Mouse (Mus musculus): ENCODE measurements around the gene Ccr6. TPM values are rescaled to one million over a fixed set of nuclear protein-coding genes. Genes with fewer than 3 reads are reported as not detected.

Gene Ccr6
- total and polyA plus RNA-seq, 2 experiments = 0.20 TPM; not detected in 1

DNA sequence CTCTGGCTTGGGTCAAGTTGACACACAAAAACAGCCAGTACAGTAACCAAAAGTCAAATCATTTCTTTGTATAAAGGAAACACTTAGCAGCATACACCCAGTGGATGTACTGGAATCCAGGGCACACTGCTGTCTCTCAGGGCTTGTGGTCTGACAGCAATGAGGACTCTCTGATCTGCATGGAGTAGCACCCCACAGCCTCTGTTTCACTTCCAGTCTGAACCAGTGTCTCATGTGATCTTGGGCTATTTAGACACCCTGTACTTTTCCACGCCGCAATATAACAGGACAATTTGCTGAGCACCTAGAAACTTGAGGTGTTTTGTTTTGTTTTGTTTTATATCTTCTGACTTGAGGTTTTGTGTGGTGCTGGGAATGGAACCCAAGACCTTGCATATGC is 10.7 kb upstream of the Ccr6 start:
- Histone ChIP-seq H3K27ac (replicated peaks; ENCODE audit: insufficient read depth, low read depth, low read length) (no peak overlapping the region), H3K4me3 (ENCODE audit: insufficient read depth, low read depth, low read length) (no peak overlapping the region)
- 80% methylated on average over 2 of the region's 2 CpGs for WGBS

DNA sequence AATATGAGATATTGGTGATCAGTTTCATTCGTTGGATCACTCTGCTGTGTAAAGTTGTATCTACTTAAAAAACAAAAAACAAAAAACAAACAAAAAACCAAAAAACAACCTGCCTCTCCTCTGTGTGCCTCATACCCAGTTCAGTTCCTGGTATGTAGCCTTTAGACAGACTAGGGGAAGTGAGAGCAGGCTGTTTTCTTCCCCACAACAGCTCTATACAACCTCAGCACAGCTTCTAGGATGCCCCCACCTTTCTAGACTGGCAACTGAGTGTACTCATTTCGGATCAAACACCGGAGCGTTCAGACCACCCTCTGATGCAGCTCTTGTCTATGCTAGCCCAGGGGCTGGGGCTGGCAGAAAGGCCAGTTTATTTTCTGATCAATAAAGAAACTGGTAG is 10.1 kb upstream of the Ccr6 start:
- no peak for TF ChIP-seq CTCF (IDR thresholded peaks at IDR 0.05; ENCODE audit: low read depth, low read length)
- TF ChIP-seq POLR2A (IDR thresholded peaks at IDR 0.05; ENCODE audit: extremely low read depth, insufficient read depth, low read length) = no peak
- no peak overlapping the region for H3K4me3 ChIP-seq (ENCODE audit: insufficient read depth, low read depth, low read length)
- H3K36me3 ChIP-seq (ENCODE audit: control insufficient read depth, insufficient read depth, low read length) = no peaks in the 10 kb centered on the region
- H3K4me1 ChIP-seq (ENCODE audit: control insufficient read depth, insufficient read depth, low read length) = peaks cover 1% of the 10 kb centered on the region; the same call in 1 of the 2 replicates
- H3K27me3 ChIP-seq (ENCODE audit: control insufficient read depth, insufficient read depth, low read length) = no peaks in the 10 kb centered on the region
- H3K9ac ChIP-seq (ENCODE audit: low read depth, low read length) = no peak overlapping the region
- no peak overlapping the region for H3K27ac ChIP-seq (replicated peaks; ENCODE audit: insufficient read depth, low read depth, low read length)
- H3K79me2 ChIP-seq (ENCODE audit: control insufficient read depth, insufficient read depth, low read length) = no peaks in the 10 kb centered on the region
- 76% methylated on average over 4 of the region's 4 CpGs for WGBS
- no peak for DNase-seq (ENCODE audit: extremely low read depth, low read depth, low spot score)

More for the DNA sequence above, 10.7 kb upstream of the Ccr6 start:
- Histone ChIP-seq H3K79me2 (ENCODE audit: control insufficient read depth, insufficient read depth, low read length) (no peaks in the 10 kb centered on the region), H3K27me3 (ENCODE audit: control insufficient read depth, insufficient read depth, low read length) (no peaks in the 10 kb centered on the region), H3K9ac (ENCODE audit: low read depth, low read length) (no peak overlapping the region), H3K4me1 (ENCODE audit: control insufficient read depth, insufficient read depth, low read length) (peaks cover 1% of the 10 kb centered on the region; the same call in 1 of the 2 replicates), H3K36me3 (ENCODE audit: control insufficient read depth, insufficient read depth, low read length) (no peaks in the 10 kb centered on the region)
- no peak for TF ChIP-seq CTCF (IDR thresholded peaks at IDR 0.05; ENCODE audit: low read depth, low read length)
- TF ChIP-seq POLR2A (IDR thresholded peaks at IDR 0.05; ENCODE audit: extremely low read depth, insufficient read depth, low read length) = no peak
- peak; percentile 10 for DNase-seq (ENCODE audit: extremely low read depth, low read depth, low spot score)

DNA sequence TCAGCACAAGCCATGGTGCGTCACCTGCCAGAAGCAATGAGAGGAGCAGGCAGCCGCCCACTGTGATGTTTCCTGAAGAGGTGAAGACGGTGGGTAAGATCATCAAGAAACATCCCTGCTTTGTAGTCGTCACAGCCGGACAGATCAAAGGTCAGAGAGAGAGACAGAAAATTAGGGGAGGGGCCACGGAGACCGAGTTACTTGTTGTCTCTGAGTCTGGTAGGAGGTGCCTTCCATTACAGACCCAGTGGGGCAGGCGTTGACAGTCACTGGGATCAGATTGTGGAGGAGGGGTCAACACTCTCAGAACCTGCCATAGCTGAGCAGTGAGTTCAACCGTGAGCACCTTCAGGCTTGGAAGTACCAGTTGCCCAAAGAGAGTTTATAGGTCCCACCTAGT is 7.2 kb upstream of the Ccr6 start:
- Histone ChIP-seq H3K4me1 (ENCODE audit: control insufficient read depth, insufficient read depth, low read length) (peaks cover 1% of the 10 kb centered on the region; the same call in 1 of the 2 replicates), H3K79me2 (ENCODE audit: control insufficient read depth, insufficient read depth, low read length) (no peaks in the 10 kb centered on the region), H3K27ac (replicated peaks; ENCODE audit: insufficient read depth, low read depth, low read length) (no peak overlapping the region), H3K36me3 (ENCODE audit: control insufficient read depth, insufficient read depth, low read length) (no peaks in the 10 kb centered on the region), H3K27me3 (ENCODE audit: control insufficient read depth, insufficient read depth, low read length) (no peaks in the 10 kb centered on the region; the same call in 1 of the 2 replicates), H3K4me3 (ENCODE audit: insufficient read depth, low read depth, low read length) (no peak overlapping the region), H3K9ac (ENCODE audit: low read depth, low read length) (no peak overlapping the region)
- no peak for DNase-seq (ENCODE audit: extremely low read depth, low read depth, low spot score)
- TF ChIP-seq CTCF (IDR thresholded peaks at IDR 0.05; ENCODE audit: low read depth, low read length) (no peak), POLR2A (IDR thresholded peaks at IDR 0.05; ENCODE audit: extremely low read depth, insufficient read depth, low read length) (no peak)
- 31% methylated on average over 9 of the region's 9 CpGs for WGBS

DNA sequence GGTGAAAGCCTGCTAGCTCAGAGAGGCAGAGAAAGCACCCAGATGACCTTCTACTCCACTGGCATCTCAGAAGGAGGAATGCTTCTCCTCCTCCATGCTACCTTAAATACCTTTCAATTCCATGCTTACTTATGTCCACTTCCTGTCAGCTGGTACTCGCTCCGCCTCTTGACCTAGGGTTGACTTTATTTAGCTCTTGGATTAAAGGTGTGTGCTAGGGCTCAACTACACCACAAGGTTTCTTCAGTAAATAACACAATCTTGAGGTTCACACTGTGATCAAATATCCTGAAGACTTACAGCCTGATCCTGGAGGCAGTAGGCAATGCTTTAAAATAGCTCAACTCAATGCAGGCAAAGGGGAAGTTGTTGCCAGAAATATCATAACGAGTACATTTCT is 6.2 kb upstream of the Ccr6 start:
- Histone ChIP-seq H3K36me3 (ENCODE audit: control insufficient read depth, insufficient read depth, low read length) (no peaks in the 10 kb centered on the region), H3K27me3 (ENCODE audit: control insufficient read depth, insufficient read depth, low read length) (no peaks in the 10 kb centered on the region; the same call in 1 of the 2 replicates), H3K9ac (ENCODE audit: low read depth, low read length) (no peak overlapping the region), H3K4me3 (ENCODE audit: insufficient read depth, low read depth, low read length) (no peak overlapping the region), H3K4me1 (ENCODE audit: control insufficient read depth, insufficient read depth, low read length) (peaks cover 1% of the 10 kb centered on the region; the same call in 1 of the 2 replicates), H3K79me2 (ENCODE audit: control insufficient read depth, insufficient read depth, low read length) (no peaks in the 10 kb centered on the region), H3K27ac (replicated peaks; ENCODE audit: insufficient read depth, low read depth, low read length) (no peak overlapping the region)
- no peak for TF ChIP-seq POLR2A (IDR thresholded peaks at IDR 0.05; ENCODE audit: extremely low read depth, insufficient read depth, low read length)
- no peak for TF ChIP-seq CTCF (IDR thresholded peaks at IDR 0.05; ENCODE audit: low read depth, low read length)
- DNase-seq (ENCODE audit: extremely low read depth, low read depth, low spot score) = no peak
- WGBS = 84% methylated on average over 3 of the region's 3 CpGs

DNA sequence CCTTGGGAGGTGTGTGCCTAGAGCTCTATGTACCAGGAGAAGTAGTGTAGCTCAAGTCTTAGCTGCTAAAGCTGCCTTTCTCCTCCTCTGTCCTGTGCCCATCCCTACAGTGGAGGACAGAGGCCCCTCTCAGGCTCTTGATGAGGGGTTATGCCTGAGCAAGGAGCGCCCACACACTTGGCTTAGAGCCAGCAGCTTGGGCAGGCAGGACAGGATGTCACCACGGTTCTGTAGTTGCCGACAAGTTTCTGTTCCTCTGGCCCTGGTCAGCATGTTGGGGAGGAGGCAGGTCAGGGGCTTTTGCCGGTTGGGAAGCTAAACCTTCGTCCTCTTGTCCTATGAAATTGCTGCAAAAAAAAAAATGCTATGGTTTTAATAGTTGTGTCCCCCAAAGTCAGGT is 3.8 kb upstream of the Ccr6 start:
- no peak overlapping the region for H3K4me3 ChIP-seq (ENCODE audit: insufficient read depth, low read depth, low read length)
- no peaks in the 10 kb centered on the region for H3K36me3 ChIP-seq (ENCODE audit: control insufficient read depth, insufficient read depth, low read length)
- no peak for DNase-seq (ENCODE audit: extremely low read depth, low read depth, low spot score)
- no peaks in the 10 kb centered on the region; the same call in 1 of the 2 replicates for H3K27me3 ChIP-seq (ENCODE audit: control insufficient read depth, insufficient read depth, low read length)
- WGBS = 53% methylated on average over 5 of the region's 5 CpGs
- H3K9ac ChIP-seq (ENCODE audit: low read depth, low read length) = no peak overlapping the region
- H3K79me2 ChIP-seq (ENCODE audit: control insufficient read depth, insufficient read depth, low read length) = no peaks in the 10 kb centered on the region
- TF ChIP-seq CTCF (IDR thresholded peaks at IDR 0.05; ENCODE audit: low read depth, low read length) (no peak), POLR2A (IDR thresholded peaks at IDR 0.05; ENCODE audit: extremely low read depth, insufficient read depth, low read length) (no peak)
- peaks cover 1% of the 10 kb centered on the region; the same call in 1 of the 2 replicates for H3K4me1 ChIP-seq (ENCODE audit: control insufficient read depth, insufficient read depth, low read length)
- H3K27ac ChIP-seq (replicated peaks; ENCODE audit: insufficient read depth, low read depth, low read length) = no peak overlapping the region

DNA sequence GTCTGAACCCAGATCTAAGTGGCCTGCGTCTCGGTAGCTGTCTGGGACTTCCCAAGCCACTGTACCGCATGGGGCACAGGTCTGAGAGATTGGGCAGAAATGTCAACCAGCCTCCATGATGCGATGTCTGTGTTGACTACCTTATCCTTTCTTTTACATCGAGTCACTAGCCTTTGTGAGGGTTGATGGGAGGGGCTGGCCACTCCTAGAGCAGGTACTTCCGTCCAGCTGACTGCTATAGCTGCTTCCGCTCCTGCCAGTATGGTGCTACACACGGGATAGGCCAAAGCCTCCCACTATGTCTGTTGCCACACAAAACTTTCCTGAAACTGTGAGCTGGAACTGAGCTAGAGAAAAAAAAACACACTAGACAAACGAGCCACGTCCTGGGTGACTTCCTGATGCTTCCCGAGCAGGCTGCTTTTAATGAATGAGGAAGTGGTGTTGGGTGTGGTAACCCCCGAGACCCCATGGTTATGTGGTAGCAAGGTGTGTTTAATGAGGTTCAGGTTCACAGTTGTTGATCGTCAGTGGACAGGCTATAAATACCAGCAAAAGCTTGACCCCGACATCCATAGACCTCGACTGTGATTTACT is 2.1 kb upstream of the Ccr6 start:
- TF ChIP-seq CTCF (IDR thresholded peaks at IDR 0.05; ENCODE audit: low read depth, low read length) (no peak), POLR2A (IDR thresholded peaks at IDR 0.05; ENCODE audit: extremely low read depth, insufficient read depth, low read length) (no peak)
- no peaks in the 10 kb centered on the region for H3K4me1 ChIP-seq (ENCODE audit: control insufficient read depth, insufficient read depth, low read length)
- 63% methylated on average over 15 of the region's 15 CpGs for WGBS
- no peaks in the 10 kb centered on the region for H3K79me2 ChIP-seq (ENCODE audit: control insufficient read depth, insufficient read depth, low read length)
- no peaks in the 10 kb centered on the region; the same call in 1 of the 2 replicates for H3K27me3 ChIP-seq (ENCODE audit: control insufficient read depth, insufficient read depth, low read length)
- H3K36me3 ChIP-seq (ENCODE audit: control insufficient read depth, insufficient read depth, low read length) = no peaks in the 10 kb centered on the region
- no peak overlapping the region for H3K27ac ChIP-seq (replicated peaks; ENCODE audit: insufficient read depth, low read depth, low read length)
- no peak overlapping the region for H3K9ac ChIP-seq (ENCODE audit: low read depth, low read length)
- no peak overlapping the region for H3K4me3 ChIP-seq (ENCODE audit: insufficient read depth, low read depth, low read length)
- DNase-seq (ENCODE audit: extremely low read depth, low read depth, low spot score) = no peak
